Mouse (Mus musculus) ovary, adult 18-20 months (tissue): ENCODE data around the gene Zbtb1.
"Not testable (repeated sequence)": the region's sequence is repeated elsewhere in the genome, so short reads cannot be mapped to it uniquely, and the experiment has no call there.

ENCODE experiments used
- DNase-seq: peaks from one replicate; pipeline ENCODE4 v3.0.0; 2022; ENCODE audit warnings: low spot score, mixed read lengths

Gene Zbtb1

DNA sequence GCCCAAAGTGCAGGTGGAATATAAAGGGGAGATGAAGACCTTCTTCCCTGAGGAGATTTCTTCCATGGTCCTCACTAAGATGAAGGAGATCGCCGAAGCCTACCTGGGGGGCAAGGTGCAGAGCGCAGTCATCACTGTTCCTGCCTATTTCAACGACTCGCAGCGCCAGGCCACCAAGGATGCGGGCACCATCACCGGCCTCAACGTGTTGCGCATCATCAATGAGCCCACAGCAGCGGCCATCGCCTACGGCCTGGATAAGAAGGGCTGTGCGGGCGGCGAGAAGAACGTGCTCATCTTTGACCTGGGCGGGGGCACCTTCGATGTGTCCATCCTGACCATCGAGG is 34.7 kb downstream of the Zbtb1 start:
- no peak for DNase-seq

DNA sequence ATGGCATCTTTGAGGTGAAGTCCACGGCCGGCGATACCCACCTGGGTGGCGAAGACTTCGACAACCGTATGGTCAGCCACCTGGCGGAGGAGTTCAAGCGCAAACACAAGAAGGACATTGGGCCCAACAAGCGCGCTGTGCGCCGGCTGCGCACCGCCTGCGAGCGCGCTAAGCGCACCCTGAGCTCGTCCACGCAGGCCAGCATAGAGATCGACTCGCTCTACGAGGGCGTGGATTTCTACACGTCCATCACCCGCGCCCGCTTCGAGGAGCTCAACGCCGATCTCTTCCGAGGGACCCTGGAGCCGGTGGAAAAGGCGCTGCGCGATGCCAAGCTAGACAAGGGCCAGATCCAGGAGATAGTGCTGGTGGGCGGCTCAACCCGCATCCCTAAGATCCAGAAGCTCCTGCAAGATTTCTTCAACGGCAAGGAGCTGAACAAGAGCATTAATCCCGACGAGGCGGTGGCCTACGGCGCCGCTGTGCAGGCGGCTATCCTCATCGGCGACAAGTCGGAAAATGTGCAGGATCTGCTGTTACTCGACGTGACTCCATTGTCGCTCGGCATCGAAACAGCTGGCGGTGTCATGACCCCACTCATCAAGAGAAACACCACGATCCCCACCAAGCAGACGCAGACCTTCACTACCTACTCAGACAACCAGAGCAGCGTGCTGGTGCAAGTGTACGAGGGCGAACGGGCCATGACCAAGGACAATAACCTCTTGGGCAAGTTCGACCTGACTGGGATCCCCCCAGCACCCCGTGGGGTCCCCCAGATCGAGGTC is 35.3 kb downstream of the Zbtb1 start:
- DNase-seq = no peak

DNA sequence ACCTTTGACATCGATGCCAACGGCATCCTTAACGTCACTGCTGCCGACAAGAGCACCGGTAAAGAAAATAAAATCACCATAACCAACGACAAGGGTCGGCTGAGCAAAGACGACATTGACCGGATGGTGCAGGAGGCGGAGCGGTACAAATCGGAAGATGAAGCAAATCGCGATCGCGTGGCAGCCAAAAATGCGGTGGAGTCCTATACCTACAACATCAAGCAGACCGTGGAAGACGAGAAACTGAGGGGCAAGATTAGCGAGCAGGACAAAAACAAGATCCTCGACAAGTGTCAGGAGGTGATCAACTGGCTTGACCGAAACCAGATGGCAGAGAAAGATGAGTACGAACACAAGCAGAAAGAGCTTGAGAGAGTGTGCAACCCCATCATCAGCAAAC is 35.9 kb downstream of the Zbtb1 start:
- no peak for DNase-seq

DNA sequence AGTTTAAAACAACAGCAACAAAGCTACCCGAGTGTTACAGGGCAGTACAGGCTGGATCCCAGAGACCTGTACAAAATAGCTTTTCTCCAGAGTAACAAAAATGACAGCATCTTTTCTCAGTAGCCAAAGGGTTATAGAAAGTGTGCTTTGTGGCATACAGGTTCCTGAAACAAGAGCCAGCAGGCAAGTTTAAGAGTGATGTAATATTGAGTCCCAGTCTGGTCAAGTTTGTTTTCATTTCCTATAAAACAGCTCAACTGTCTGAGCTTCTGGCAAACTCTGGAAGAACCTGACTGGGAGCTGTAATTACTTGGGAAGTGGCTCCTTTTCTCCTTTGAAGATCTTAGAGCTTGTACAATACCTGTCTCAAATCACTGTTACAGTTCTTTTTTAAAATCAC is 37.1 kb downstream of the Zbtb1 start:
- DNase-seq = no peak

DNA sequence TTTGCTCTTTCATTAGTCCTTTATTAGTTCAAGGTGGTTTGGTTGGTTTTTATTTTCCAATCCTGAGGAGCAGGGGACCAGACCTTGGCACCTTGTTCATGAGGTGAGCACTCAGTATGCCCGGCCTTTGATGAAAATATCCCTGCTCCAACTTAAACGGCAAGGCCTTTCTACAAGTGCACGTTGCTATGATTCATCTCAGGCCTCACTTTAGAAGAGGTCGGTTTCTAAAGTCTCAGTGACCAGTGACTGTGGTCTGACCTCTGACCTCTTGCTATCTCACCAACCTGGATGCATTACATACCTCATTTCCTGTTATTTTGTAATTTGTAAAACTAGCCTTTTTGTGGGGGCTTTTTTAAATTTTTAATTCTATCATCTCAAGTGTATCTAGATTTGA is 39.1 kb downstream of the Zbtb1 start:
- DNase-seq = no peak

DNA sequence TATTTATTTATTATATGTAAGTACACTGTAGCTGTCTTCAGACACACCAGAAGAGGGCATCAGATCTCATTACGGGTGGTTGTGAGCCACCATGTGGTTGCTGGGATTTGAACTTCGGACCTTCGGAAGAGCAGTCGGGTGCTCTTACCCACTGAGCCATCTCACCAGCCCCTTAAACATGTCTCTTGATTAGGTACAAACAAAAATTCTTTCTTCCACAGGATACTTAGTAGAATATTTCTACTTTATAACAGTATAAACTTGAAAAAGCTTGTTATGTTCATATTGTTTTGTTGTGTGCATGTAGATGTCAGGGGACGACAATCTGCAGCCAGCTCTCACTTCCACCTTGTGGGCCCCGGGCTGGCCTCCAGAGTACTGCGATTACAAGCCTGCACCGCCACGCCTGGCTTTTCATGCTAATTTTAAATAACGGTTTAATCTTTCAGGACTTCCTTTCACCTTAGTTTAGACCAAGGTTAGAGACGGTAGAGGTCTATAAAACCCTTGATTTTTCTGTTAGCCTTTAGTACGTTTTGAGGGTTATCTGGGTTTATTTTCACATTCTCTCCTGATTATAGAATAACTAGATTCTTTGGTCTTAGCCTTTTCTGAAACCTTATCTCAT is 45.4 kb downstream of the Zbtb1 start:
- DNase-seq = no peak

DNA sequence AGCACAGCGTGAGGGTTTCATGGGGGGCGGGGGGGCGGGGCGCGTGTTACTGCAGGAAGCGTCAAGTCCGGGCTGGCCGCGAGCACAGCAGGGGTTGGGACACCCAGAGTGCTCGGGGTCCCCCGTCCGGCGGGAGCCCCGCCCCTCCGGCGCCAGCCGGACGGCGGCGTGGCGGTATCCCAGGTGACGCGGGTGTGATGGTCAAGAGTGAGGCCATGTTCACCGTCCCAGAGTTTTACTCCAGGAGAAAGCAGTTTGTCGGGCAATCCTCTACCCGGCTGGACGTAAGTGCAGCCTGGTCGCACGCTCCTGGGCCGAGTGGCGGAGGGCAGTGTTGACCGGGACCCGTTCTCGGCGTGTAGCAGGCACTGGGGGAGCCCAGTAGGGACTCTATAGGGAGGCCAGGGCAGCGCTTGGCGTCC is 47.4 kb downstream of the Zbtb1 start, which contains the start of gene Ppp1r36:
Gene Ppp1r36, plus strand, starts transcription at position 106 of the 422 bp plus-strand sequence.
- DNase-seq = no peak

DNA sequence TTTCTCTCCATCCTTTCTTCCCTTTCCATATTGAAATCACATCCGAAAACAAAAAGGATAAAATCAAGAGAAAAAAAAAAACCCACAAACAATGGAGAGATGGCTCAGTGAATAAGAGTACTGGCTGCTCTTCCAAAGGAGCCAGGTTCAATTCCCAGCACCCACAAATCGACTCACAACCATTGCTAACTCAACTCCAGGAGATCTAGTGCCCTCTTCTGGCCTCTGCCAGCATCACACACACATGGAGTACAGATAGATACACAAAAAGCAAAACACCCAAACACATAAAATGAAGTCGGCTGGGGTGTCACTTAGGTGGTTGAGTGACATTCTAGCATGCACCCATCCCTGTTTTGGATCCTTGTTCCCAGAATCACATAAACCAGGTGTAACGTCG is 48.3 kb downstream of the Zbtb1 start:
- DNase-seq = no peak

DNA sequence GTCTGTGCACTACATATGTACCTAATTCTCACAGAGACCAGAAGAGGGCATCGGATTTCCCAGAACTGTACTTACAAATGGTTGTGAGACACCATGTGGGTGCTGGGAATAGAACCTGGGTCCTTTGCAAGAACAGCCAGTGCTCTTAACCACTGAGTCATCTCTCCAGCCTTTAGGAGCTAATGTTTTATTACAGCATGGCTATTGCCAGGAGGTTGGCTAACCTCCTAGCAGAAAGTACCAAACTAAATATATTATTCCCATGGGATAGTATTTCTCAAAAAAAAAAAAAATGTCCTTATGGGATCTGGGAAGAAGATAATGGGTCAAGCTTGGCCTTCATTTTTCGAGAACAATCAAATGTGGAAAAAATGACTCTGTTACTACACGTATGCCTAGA is 55.2 kb downstream of the Zbtb1 start:
- DNase-seq = no peak

DNA sequence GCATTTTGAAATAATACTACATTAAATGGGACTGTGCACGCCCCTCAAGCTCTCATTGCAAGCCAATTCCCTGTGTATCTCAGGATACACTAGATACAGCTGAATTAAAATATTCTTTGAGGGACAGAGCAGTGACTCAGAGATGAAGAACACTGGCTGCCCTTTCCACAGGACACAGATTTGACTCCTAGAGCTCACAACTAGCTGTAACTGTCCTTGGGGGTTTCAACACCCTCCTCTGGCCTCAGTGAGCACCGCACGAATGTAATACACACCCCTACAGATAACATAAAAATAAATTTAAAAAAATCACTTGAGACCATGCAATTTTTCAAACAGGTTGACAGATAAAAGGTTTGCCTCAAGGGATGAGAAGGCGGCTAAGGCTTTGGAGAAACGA is 57.5 kb downstream of the Zbtb1 start:
- no peak for DNase-seq

DNA sequence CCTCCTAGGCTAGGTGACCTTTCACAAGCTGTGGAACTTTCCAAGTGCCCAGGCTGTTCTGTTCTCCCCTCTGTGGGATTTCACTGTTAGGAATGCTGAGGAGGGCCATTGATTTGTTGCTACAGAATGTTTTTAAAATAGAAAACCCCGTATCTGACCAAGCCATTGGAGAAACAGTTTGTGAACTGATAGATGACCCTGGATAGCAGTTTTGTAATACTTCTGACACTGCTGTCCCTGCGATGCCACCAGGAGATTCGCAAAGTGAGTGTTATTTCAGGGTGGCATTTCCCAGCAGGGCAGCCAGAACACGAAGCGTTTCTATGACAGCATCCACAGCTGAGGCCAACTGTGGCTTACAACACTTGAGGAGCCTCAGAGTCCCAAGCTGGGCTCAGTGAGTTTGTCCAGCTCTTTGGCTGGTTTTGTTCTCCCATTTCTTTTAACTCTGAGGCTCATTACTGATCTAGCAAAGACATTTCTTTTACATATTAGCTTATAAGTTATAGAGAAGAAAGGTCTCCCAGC is 60.9 kb downstream of the Zbtb1 start:
- DNase-seq = no peak

DNA sequence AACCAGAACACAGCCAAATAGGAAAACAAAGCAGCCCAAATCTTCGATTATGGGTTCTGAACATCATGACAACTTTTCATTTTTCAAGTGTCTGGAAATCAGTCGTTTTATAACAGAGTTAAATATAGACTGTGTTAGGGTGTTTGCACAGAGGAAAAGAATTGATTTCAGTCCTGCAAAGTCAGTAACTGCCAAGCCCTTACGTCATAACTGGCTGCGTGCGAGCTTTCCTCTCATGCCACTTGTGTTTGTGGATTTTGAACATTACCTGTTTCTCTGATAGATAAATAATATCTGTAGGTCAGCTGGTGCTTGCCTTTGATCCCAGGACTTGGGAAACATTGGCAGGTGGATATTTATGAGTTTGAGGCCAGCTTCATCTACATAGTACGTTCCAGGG is 61.4 kb downstream of the Zbtb1 start:
- DNase-seq = no peak

DNA sequence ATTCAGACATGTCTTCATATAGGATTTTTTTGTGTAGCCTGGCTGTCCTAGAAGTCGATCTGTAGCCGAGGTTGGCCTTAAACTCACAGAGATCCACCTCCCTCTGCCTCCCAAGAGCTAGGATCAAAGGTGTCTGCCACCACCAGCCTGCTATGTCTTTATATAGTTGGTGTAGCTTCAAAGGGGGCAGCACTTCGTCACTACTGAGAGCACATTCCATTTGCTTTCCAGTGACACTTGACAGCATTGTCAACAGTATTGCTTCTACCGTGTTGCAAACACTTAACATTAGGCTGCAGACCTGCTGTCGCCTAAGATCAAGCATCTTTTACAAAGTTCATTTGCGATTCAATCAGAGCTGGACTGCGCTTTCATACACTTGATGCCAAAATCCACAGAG is 64.0 kb downstream of the Zbtb1 start:
- DNase-seq = no peak

DNA sequence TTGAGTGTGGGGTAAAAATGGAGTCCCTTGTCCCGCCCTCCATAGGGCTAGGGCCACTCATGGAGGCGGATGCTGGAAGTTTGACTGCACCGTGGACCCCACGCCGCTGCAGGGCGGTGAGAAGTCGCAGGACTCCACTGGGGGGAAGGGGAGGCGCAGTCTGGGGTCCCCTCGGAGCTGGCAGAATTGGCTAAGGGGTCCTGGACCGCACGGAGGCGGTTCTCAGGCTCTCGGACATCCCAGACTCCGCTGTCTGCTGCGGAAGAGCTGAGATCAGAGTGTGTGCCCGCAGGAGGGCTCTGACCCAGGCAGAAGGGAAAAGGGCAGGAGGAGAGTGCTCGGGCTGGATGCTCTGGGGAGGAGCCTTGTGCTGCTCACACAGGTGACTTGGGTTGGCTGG is 65.0 kb downstream of the Zbtb1 start:
- DNase-seq = no peak

DNA sequence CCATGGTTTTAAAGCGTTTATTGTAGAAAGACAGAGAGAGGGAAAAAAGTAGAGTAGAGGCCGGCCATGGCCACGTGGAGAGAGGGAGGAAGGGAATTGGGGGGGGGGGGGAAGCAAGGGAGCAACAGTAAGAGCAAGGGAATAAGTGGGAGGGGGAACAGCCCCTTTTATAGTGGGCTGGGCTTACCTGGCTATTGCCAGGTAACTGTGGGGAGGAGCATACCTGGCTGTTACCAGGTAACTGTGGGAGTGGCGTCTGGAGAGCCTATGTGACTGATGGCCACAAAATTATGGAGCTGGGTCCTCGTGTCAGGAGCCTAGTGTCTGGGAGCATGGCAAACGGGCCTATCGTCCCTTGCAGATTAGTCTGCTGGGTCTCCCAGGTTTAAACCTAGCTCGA is 65.5 kb downstream of the Zbtb1 start:
- no peak for DNase-seq

DNA sequence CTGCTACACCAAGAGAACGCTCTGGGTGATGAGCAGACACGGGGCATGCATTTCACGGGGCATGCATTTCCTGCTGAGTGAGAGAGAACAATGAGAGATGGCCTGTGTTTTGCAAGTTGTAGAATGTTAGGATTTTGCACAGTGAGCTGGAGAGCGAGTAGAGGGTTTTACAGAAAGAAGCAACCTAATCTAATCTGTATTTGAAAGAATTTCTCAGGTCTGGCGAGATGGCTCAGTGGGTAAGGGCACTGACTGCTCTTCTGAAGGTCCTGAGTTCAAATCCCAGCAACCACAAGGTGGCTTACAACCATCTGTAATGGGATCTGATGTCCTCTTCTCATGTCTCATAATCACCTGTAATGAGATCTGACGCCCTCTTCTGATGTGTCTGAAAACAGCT is 73.4 kb downstream of the Zbtb1 start:
- DNase-seq = not testable (repeated sequence)

DNA sequence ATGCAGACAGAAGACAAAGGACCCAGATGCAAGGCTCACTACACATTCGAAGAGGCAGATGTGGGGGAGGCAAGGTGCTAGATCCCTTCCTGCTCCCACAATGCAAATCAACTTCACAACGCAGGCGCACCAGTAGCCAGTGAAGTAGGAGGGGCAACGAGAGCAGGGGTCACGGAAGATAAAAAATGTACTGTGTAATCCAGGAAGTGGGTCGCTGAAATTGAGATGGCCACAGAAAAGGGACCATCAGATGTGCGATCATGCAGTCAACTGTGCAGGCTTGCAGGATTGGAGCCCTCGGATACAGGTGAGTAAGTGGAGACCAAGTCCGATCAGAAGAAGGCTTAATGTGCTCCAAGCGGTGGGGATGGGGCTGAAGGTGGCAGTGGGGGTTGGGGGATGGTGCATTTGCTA is 74.3 kb downstream of the Zbtb1 start:
- DNase-seq = no peak

DNA sequence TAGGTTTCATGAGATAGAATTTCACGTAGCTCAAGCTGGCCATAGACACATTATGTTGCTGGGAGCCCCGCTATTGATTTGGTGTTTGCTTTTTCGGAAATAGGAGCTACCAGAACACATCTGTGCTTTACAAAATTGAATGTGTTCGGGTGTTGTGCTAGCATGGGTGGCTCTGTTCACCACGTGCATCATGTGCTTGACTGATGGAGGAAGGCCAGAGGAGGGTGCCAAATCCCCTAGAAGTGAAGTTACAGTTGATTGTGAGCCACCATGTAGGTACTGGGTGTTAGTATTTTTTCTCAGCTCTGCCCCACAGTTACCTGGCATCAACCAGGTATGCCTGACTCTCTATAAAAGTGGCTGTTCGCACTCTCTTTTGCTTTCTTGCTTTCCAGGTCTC is 74.8 kb downstream of the Zbtb1 start:
- DNase-seq = no peak

DNA sequence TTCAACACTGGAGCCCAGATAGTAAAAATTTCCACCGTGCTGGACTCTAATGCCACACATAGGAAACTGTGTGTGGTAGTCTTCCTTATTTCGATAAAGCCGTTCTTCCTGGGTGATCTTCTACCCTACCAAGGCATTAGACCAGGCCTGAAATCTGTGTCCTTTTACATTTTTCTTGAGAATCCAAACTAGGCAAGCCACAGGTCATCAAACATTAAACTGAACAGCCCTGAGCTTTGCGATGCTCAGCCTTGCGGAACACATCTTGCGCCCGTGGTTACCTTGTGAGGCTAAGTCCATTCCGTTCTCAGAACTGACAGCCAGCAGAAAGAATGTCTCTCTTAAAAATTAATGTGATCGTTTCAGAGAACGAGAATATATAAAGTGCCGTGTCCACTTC is 76.1 kb downstream of the Zbtb1 start:
- no peak for DNase-seq
